Mouse (Mus musculus) right cerebral cortex, adult 2 months (tissue): ENCODE data around the gene Pspn.

ENCODE experiments used
- DNase-seq, 2 experiments: peaks; one replicate each; pipeline ENCODE4 v3.0.0; 2021 to 2022; ENCODE audit warnings: low spot score in 2 of 2

The Pspn gene

DNA sequence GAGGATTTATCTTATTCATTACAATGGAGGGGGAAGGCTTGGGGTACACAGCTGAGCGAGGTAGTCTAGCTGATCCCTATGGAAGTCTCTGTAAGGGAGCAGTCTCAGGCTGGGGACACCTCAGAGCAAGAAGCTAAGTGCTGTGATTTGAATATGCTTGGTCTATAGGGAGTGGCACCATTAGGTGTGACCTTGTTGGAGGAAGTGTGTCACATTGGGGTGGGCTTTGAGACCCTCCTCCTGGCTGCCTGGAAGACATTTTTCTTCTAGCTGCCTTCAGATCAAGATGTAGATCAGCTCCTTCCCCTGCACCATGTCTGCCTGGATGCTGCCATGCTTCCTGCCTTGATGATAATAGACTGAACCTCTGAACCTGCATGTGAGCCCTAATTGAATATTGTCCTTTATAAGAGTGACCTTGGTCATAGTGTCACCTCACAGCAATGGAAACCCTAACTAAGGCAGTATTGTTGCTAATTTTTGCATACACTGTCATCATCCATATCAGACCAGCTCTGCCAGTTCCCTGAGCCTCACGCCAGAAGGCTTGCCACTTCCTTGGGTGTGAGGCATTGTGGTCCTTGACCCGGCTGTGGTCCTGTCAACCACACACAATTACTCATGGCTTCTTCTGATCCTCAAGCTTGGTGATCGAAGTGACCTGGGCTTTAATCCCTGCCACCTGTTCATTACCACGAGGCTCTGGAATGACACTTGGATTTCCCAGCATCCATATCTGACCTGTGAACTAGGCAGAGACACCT is 37.0 kb downstream of the Pspn start:
- no peak for DNase-seq

DNA sequence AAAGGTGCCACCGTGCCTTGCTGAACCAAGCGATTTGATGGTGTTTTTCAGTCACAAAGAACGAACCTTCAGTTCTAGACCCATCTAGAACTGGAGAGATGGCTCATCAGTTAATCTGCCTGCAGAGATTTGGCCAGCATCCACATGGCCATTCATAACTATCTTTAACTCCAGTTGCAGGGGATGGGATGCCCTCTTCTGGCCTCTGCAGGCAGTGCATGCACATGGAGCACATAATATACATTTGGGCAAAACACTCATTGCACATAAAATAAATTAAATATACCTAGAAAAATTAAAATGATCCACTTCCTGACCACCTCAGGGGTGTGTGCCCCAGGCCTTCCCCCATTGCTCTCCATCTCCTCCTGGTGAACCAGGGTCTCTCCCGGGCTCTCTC is 37.9 kb downstream of the Pspn start:
- no peak for DNase-seq

DNA sequence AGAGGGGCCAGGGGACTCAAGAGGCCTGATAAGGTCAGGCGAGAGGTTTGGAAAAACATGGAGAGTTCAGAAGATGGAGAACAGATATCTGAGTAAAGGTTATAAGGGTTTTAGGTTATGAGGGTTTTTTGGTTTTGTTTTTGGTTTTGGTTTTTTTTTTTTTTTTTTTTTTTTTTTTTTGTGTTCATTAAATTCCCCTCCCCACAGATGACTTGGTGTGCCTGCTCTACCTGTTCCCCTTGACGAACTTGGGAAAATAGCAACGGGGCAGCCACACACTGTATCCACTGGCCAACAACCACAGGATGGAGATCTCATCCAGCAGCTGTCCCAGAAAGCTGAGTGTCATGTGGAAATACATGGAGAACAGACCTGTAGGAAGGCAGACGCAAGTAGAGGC is 41.2 kb downstream of the Pspn start:
- no peak for DNase-seq

DNA sequence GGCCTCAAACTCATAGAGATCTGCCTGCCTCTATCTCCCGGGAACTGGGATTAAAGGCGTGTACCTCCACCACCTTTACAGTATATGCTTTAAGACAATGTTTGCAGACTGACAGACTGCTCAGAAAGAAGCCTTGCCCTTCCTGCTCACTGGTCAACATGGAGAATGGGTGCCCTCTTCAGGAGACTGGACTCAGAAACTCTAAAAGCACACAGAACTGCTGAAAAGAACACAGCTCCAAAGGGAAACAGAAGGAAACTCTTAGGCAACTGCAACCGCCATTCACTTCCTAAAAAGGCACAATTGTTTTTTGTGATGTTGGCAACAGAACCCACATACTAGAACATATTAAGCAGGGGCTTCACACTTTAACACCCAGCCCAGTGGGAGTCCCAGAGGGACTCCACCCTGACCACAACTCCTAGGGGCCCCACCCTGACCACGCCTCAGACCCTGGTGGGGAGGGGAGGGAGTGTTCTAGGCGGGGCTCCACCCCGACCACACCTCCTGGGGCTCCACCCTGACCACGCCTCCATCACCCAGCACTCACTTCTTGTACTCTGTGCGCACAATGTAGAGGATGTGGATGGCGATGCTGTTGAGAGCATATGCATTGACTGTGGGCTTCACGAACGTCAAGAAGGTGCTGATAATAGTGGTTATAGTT is 41.9 kb downstream of the Pspn start:
- no peak for DNase-seq

DNA sequence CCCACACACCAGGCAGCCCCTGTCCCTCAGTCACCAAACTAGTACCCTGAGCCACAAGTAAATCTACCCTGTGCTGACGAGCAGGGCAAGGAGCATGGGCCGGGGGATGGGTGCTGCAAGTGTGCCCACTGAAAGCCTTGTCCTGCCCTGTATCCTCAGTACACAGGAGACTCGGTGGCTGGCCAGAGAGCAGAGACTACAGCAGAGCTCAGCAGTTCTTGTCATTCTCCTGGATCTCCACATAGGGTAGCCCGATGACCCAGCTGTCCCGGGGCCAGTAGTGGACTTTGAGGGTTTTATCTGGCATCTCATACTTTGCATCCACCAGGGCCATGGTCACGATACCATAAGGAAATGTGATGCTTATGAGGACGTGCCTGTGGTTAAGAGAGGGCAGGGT is 44.9 kb downstream of the Pspn start:
- DNase-seq: no peak

DNA sequence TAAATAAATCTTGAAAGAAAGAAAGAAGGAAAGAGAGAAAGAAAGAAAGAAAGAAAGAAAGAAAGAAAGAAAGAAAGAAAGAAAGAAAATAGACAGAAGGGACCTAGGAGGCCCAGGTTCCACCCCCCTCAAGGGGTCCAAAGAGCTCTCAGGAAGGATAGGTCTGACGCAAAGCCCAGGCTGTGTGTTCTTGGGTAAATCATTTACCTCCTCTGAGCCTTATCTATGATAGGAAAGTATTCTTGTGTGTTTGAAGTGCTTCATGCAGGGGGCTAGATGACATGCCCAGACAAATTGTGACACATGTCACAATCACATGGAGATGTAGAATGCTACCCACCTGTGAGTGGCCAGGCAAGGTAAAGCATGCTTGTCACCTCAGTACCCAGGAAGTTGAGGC is 47.2 kb downstream of the Pspn start:
- no peak for DNase-seq

DNA sequence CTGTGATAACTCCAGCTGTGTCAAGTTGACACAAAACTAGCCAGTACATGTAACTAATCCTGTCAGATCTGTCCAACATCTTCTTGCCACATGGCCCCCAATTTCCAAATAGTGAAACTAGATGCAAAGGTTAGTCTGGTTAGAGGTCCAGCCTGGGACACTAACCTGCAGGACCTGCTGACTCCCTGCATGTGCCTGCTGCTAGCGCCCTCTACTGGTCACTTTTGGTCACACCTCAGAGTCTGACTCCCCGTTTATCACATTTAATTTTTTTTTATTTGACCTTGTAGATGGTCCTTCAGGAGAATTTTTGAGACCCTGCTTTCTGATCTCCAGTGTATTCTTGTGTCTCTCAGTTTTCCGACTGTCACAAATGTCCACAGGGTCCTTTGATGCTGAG is 48.9 kb downstream of the Pspn start:
- DNase-seq: peak; percentile 34 to 39
